Mouse (Mus musculus): ENCODE data around the gene Ddi1.

- no peak for TF ChIP-seq POLR2A (IDR thresholded peaks at IDR 0.05; ENCODE audit: borderline replicate concordance, insufficient read depth, low read length)
- TF ChIP-seq CTCF (IDR thresholded peaks at IDR 0.05; ENCODE audit: borderline replicate concordance, insufficient read depth, low read depth, low read length): no peak
Measured at GRCm38 (mm10) chr9:6251990-6252389, 17.7 kb downstream of the Ddi1 start.
